ENCODE assay signal across 23 mouse cellular contexts in the genomic region with DNA sequence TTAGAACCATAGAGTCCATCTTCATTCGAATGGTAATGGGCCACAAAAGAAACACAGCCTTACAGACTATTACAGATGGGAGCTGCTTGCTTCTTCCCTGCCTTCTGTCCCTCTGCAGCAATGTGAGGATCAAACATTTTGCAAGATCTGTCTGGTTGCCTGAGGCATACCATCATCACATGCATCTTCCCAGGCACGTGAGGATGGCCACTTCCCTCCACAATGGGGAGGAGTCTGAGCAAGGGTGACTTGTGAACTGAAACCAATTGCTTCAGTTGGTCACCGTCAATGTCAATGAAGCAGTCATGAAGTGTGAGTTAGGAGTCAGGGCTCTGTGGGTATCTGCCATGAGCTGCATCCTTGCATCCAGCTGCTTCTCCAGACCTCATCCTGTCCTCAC.
DNase-seq lines count a peak whose midpoint lies in the region; ATAC-seq and TF ChIP-seq lines count a peak whose summit lies in the region.
"Had no signal": no experiment of that assay in that cellular context is flagged by ENCODE, and none has a peak within 500 bp of the region (broad histone marks: within the 10 kb centered on the region; RNA-seq: fewer than 3 reads in every experiment).

No protein-coding gene starts in this region.

- H3K4me3 ChIP-seq in liver, adult 2 months (ENCODE audit: insufficient read depth, low read depth, low read length) = no peak overlapping the region
- H3K4me3 ChIP-seq in bone marrow macrophage, adult 2 months (ENCODE audit: insufficient read depth, low read length) = no peak overlapping the region
- H3K4me3 ChIP-seq: embryonic facial prominence, embryonic 13.5 days; forebrain, embryonic 12.5 days; limb, embryonic 12.5 days; liver, embryonic 15.5 days; lung, embryonic 15.5 days had no signal

- 0 out of 2 replicates have a peak overlapping the region, but pooled peaks have one; percentile 5 for H3K27ac ChIP-seq in liver, adult 2 months (replicated peaks; ENCODE audit: insufficient read depth, low read depth, low read length)
- peak overlapping the region; percentile 88 for H3K27ac ChIP-seq in bone marrow macrophage, adult 2 months (ENCODE audit: insufficient read depth, low read depth, low read length)
- H3K27ac ChIP-seq: embryonic facial prominence, embryonic 13.5 days; forebrain, embryonic 12.5 days; hindbrain, embryonic 14.5 days; limb, embryonic 12.5 days; liver, embryonic 15.5 days; lung, embryonic 15.5 days had no signal

- no peaks in the 10 kb centered on the region for H3K4me1 ChIP-seq in liver, adult 2 months (ENCODE audit: control insufficient read depth, insufficient read depth, low read length)
- H3K4me1 ChIP-seq in bone marrow macrophage, adult 2 months (ENCODE audit: control insufficient read depth, insufficient read depth, low read length) = peaks cover 73% of the 10 kb centered on the region
- H3K4me1 ChIP-seq: embryonic facial prominence, embryonic 13.5 days; forebrain, embryonic 12.5 days; liver, embryonic 15.5 days; lung, embryonic 15.5 days had no signal

- H3K27me3 ChIP-seq in liver, adult 2 months (ENCODE audit: control insufficient read depth, insufficient read depth, low read length) = no peaks in the 10 kb centered on the region
- H3K27me3 ChIP-seq: embryonic facial prominence, embryonic 13.5 days; forebrain, embryonic 12.5 days; liver, embryonic 15.5 days; lung, embryonic 15.5 days had no signal

- no peaks in the 10 kb centered on the region for H3K79me2 ChIP-seq in liver, adult 2 months (ENCODE audit: control insufficient read depth, insufficient read depth, low read length)

- no peak for TF ChIP-seq CTCF in liver, adult 2 months (IDR thresholded peaks at IDR 0.05; ENCODE audit: low read depth, low read length)
- TF ChIP-seq CTCF in bone marrow macrophage, adult 2 months (IDR thresholded peaks at IDR 0.05; ENCODE audit: low read depth, low read length) = no peak

- no peak overlapping the region for H3K9ac ChIP-seq in liver, adult 2 months (ENCODE audit: low read depth, low read length)
- H3K9ac ChIP-seq: embryonic facial prominence, embryonic 13.5 days; forebrain, embryonic 12.5 days; hindbrain, embryonic 14.5 days; limb, embryonic 12.5 days; liver, embryonic 15.5 days; lung, embryonic 15.5 days had no signal

- WGBS in liver, adult 2 months = 75% methylated on average over 3 of the region's 3 CpGs

- no peak for TF ChIP-seq POLR2A in liver, adult 2 months (IDR thresholded peaks at IDR 0.05; ENCODE audit: extremely low read depth, insufficient read depth, low read length)
- no peak for TF ChIP-seq POLR2A in bone marrow macrophage, adult 2 months (IDR thresholded peaks at IDR 0.05; ENCODE audit: borderline replicate concordance, low read depth, low read length)

- peak; percentile 31; the same call in 1 of the 2 replicates for ATAC-seq in common myeloid progenitor, adult 5-6 weeks (replicated peaks; ENCODE audit: low read depth, poor library complexity, severe bottlenecking)
- ATAC-seq in erythroid progenitor cell, adult 5-6 weeks (replicated peaks; ENCODE audit: low FRiP score, poor library complexity, severe bottlenecking) = no peak
- ATAC-seq: activated CD4-positive, CD25-positive, alpha-beta regulatory T cell, adult 4 months; intestine, postnatal 0 days had no signal

- H3K36me3 ChIP-seq in liver, adult 2 months (ENCODE audit: control insufficient read depth, insufficient read depth, low read length) = no peaks in the 10 kb centered on the region
- H3K36me3 ChIP-seq: embryonic facial prominence, embryonic 13.5 days; forebrain, embryonic 12.5 days; limb, embryonic 12.5 days; liver, embryonic 15.5 days; lung, embryonic 15.5 days had no signal

- DNase-seq in liver, adult 2 months (ENCODE audit: extremely low read depth, low read depth, low spot score) = peak; percentile 41
- no peak for DNase-seq in liver
- peak; percentile 68 to 71 for DNase-seq in monocyte, adult 2 months (ENCODE audit: low read depth in 1 of 2, low spot score in 2 of 2)
- no peak for DNase-seq in kidney, adult 11 months
- DNase-seq: adrenal gland, postnatal 36 days; B cell, adult 2 months; cerebellum, adult 9-10 months; cerebellum, postnatal 36 days; embryo, embryonic 11 days; gastrocnemius, postnatal 10 days; kidney, postnatal 25 days; thymus, postnatal 4 days had no signal

Comparison
In these comparisons a context has a peak if more than half of its experiments do, and no peak if none do; other contexts are left out.
1. DNase-seq: peak in liver, adult 2 months (single experiment) and monocyte, adult 2 months (2 of 2); none in liver (single experiment) and kidney, adult 11 months (single experiment).